Mouse (Mus musculus): ENCODE measurements around the gene Wdr34.

Wdr34 gene

GRCm38 (mm10) chr2:30066046-30066901, 17.6 kb upstream of the Wdr34 start:
- WGBS: under 1% methylated on average over 78 of the region's 101 CpGs

- 62% methylated on average over 3 of the region's 3 CpGs for WGBS
Measured at GRCm38 (mm10) chr2:30064298-30064697, 15.6 kb upstream of the Wdr34 start.

- WGBS: 50% methylated on average over 3 of the region's 3 CpGs
Measured at GRCm38 (mm10) chr2:30063791-30064190, 15.1 kb upstream of the Wdr34 start.

- 42% methylated on average over 8 of the region's 8 CpGs for WGBS
Measured at GRCm38 (mm10) chr2:30063235-30063634, 14.6 kb upstream of the Wdr34 start.

- 3% methylated on average over 40 of the region's 40 CpGs for WGBS
Measured at GRCm38 (mm10) chr2:30062249-30063093, 13.8 kb upstream of the Wdr34 start.

GRCm38 (mm10) chr2:30061215-30062166, 12.8 kb upstream of the Wdr34 start:
- WGBS: 10% methylated on average over 37 of the region's 37 CpGs

- WGBS: 60% methylated on average over 5 of the region's 5 CpGs
Measured at GRCm38 (mm10) chr2:30058418-30058817, 9.7 kb upstream of the Wdr34 start.

- 53% methylated on average over 12 of the region's 12 CpGs for WGBS
Measured at GRCm38 (mm10) chr2:30057223-30057904, 8.7 kb upstream of the Wdr34 start, which contains the start of gene Set. Set (plus strand) TSS chr2:30057378.

GRCm38 (mm10) chr2:30056736-30057135, 8.1 kb upstream of the Wdr34 start:
- 78% methylated on average over 3 of the region's 3 CpGs for WGBS

GRCm38 (mm10) chr2:30055310-30055709, 6.6 kb upstream of the Wdr34 start:
- WGBS: 94% methylated on average over 3 of the region's 3 CpGs

- 38% methylated on average over 6 of the region's 6 CpGs for WGBS
Measured at GRCm38 (mm10) chr2:30051992-30052761, 3.5 kb upstream of the Wdr34 start.

- 86% methylated on average over 3 of the region's 3 CpGs for WGBS
Measured at GRCm38 (mm10) chr2:30049831-30050230, 1.1 kb upstream of the Wdr34 start.

- WGBS: 34% methylated on average over 11 of the region's 11 CpGs
Measured at GRCm38 (mm10) chr2:30048101-30048501, 580 bp downstream of the Wdr34 start.

GRCm38 (mm10) chr2:30047127-30047526, 1.6 kb downstream of the Wdr34 start:
- WGBS: 98% methylated on average over 6 of the region's 6 CpGs

- WGBS: 83% methylated on average over 5 of the region's 5 CpGs
Measured at GRCm38 (mm10) chr2:30044550-30044949, 4.1 kb downstream of the Wdr34 start.

GRCm38 (mm10) chr2:30042445-30042844, 6.2 kb downstream of the Wdr34 start:
- 8% methylated on average over 4 of the region's 4 CpGs for WGBS

GRCm38 (mm10) chr2:30038370-30038769, 10.3 kb downstream of the Wdr34 start:
- WGBS: 95% methylated on average over 10 of the region's 10 CpGs

GRCm38 (mm10) chr2:30037762-30038161, 10.9 kb downstream of the Wdr34 start:
- WGBS: 77% methylated on average over 2 of the region's 2 CpGs

GRCm38 (mm10) chr2:30032957-30033356, 15.7 kb downstream of the Wdr34 start:
- WGBS: 30% methylated on average over 6 of the region's 6 CpGs

GRCm38 (mm10) chr2:30032244-30032846, 16.3 kb downstream of the Wdr34 start:
- 51% methylated on average over 11 of the region's 11 CpGs for WGBS

Measured in cerebral cortex, adult 2 months (tissue).